8 mouse cellular contexts compared by ENCODE assay signal in the genomic region with DNA sequence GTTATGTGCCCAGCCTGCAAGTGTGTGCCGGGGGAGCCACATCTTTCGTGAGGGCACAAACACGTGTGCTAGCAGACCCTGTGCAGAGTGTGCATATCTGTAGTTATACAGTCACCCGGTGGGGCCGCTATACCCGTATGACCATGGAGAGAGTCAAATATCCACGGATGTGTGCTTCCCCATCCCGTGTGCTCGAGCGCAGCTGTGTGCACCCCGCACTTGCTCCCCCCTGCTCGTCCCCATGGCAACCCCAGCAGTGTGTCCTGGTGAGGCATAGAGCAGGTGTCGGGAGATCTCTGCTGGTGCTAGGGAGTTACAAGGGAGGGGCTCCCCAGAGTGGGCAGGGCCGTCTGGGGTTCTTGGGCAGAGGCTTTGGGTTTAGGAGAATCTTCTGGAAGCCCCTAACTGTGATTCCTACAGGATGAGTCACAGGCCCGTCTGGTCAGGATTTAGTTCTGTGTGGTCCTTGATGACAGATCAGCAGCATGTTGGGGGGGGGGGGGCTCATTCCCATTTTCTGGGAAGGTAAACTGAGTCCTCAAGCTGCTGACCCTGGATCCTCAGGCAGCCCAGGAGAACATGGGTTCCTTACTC. TPM values are rescaled to one million over a fixed set of nuclear protein-coding genes. Genes with fewer than 3 reads are reported as not detected.
A peak's percentile ranks its signal among the peaks of the same experiment; 100 is the strongest.
DNase-seq lines count a peak whose midpoint lies in the region; ATAC-seq and TF ChIP-seq lines count a peak whose summit lies in the region.

No protein-coding gene starts in this region.

- no peak overlapping the region for H3K9ac ChIP-seq in limb, embryonic 14.5 days (ENCODE audit: low read depth, low read length, severe bottlenecking)
- H3K9ac ChIP-seq in stomach, embryonic 16.5 days (ENCODE audit: low read length): no peak overlapping the region

- no peaks in the 10 kb centered on the region for H3K36me3 ChIP-seq in testis, adult 2 months (ENCODE audit: control insufficient read depth, insufficient read depth, low read length)
- H3K36me3 ChIP-seq in limb, embryonic 14.5 days (ENCODE audit: control insufficient read depth, insufficient read depth, low read length): no peaks in the 10 kb centered on the region
- no peaks in the 10 kb centered on the region for H3K36me3 ChIP-seq in stomach, embryonic 16.5 days (ENCODE audit: control insufficient read depth, insufficient read depth, low read length)

- H3K27ac ChIP-seq in testis, adult 2 months (ENCODE audit: control insufficient read depth, insufficient read depth, low read depth, low read length): peak overlapping the region; percentile 5; the same call in 1 of the 2 replicates
- H3K27ac ChIP-seq in limb, embryonic 14.5 days (replicated peaks; ENCODE audit: low read depth, low read length): no peak overlapping the region
- H3K27ac ChIP-seq in stomach, embryonic 16.5 days (ENCODE audit: low read length): no peak overlapping the region

- H3K4me2 ChIP-seq in limb, embryonic 14.5 days (replicated peaks; ENCODE audit: low read depth, low read length, severe bottlenecking): no peak overlapping the region
- H3K4me2 ChIP-seq in stomach, embryonic 16.5 days (ENCODE audit: low read depth, low read length): no peak overlapping the region

- H3K4me1 ChIP-seq in testis, adult 2 months (ENCODE audit: control insufficient read depth, insufficient read depth, low read length): peaks cover 11% of the 10 kb centered on the region
- H3K4me1 ChIP-seq in limb, embryonic 14.5 days (ENCODE audit: control insufficient read depth, insufficient read depth, low read length): peaks cover 21% of the 10 kb centered on the region
- H3K4me1 ChIP-seq in stomach, embryonic 16.5 days (ENCODE audit: control insufficient read depth, insufficient read depth, low read length): peaks cover 14% of the 10 kb centered on the region

- TF ChIP-seq CTCF in testis, adult 2 months (IDR thresholded peaks at IDR 0.05; ENCODE audit: control insufficient read depth, insufficient read depth, insufficient replicate concordance, low read depth, low read length): no peak

- 26% methylated on average over 15 of the region's 15 CpGs for WGBS in limb, embryonic 14.5 days
- 28% methylated on average over 15 of the region's 15 CpGs for WGBS in stomach, embryonic 16.5 days

- H3K9me3 ChIP-seq in limb, embryonic 14.5 days (ENCODE audit: control insufficient read depth, low read length): no peaks in the 10 kb centered on the region
- H3K9me3 ChIP-seq in stomach, embryonic 16.5 days (replicated peaks; ENCODE audit: control insufficient read depth, low read length): no peaks in the 10 kb centered on the region

- intact Hi-C loops in gastrocnemius, postnatal 14 days (cut with DNase I; ENCODE audit: low total_unique reads): no loop called here
- intact Hi-C loops in heart, postnatal 25 days (cut with DNase I): loop anchor here (5.0 kb wide), 1 partner anchor 95 kb away; no protein-coding TSS in a partner anchor

- DNase-seq in adrenal gland, adult (ENCODE audit: inconsistent age in 2 of 2, low spot score in 1 of 2): peak; percentile 15 to 50
- no peak for DNase-seq in adrenal gland, adult 18-20 months (ENCODE audit: low spot score in 2 of 2)
- DNase-seq in testis, postnatal 14 days (ENCODE audit: low spot score): no peak
- DNase-seq in limb, embryonic 14.5 days (ENCODE audit: low spot score): peak; percentile 42
- no peak for DNase-seq in gastrocnemius, postnatal 14 days
- no peak for DNase-seq in heart, postnatal 25 days (ENCODE audit: low spot score)

- TF ChIP-seq POLR2A in testis, adult 2 months (IDR thresholded peaks at IDR 0.05; ENCODE audit: control insufficient read depth, low read depth, low read length): no peak
- TF ChIP-seq POLR2A in limb, embryonic 14.5 days (IDR thresholded peaks at IDR 0.05; ENCODE audit: borderline replicate concordance, extremely low read depth, insufficient read depth, insufficient read length): no peak

- ATAC-seq in limb, embryonic 14.5 days (ENCODE audit: low FRiP score, low read depth): peak; percentile 64
- peak; percentile 52; the same call in 1 of the 2 replicates for ATAC-seq in stomach, embryonic 16.5 days (ENCODE audit: insufficient read depth, low FRiP score)

- no peaks in the 10 kb centered on the region for H3K27me3 ChIP-seq in testis, adult 2 months (ENCODE audit: control insufficient read depth, insufficient read depth, low read length)
- H3K27me3 ChIP-seq in limb, embryonic 14.5 days (ENCODE audit: control insufficient read depth, insufficient read depth, low read length): no peaks in the 10 kb centered on the region
- H3K27me3 ChIP-seq in stomach, embryonic 16.5 days (ENCODE audit: control insufficient read depth, insufficient read depth, low read length): peaks cover 6% of the 10 kb centered on the region; the same call in 1 of the 2 replicates

- peak overlapping the region; percentile 76 for H3K4me3 ChIP-seq in testis, adult 2 months (ENCODE audit: control insufficient read depth, low read depth, low read length)
- H3K4me3 ChIP-seq in limb, embryonic 14.5 days (replicated peaks; ENCODE audit: low read length): no peak overlapping the region
- H3K4me3 ChIP-seq in stomach, embryonic 16.5 days (replicated peaks; ENCODE audit: low read length): no peak overlapping the region

RNA-seq across cellular contexts. Expression of a gene that starts 24.3 kb away (rescaled TPM):
- 10 to 100 TPM in 1 of 2 experiments, under 1 TPM in 1; 0.10 to 19.6 TPM for total RNA-seq in adrenal gland, adult 18-20 months (2021)
- polyA plus RNA-seq in testis, adult 2 months (2012; rRNA removed): 55.6 and 61.9 TPM in 2 replicates
- 3.7 and 4.6 TPM in 2 replicates for polyA plus RNA-seq in limb, embryonic 14.5 days (2012; rRNA removed)
- polyA plus RNA-seq in limb, embryonic 14.5 days (2014; fragmentation: Nextera tagmentation; extraction: Ambion mirVana): 0.92 and 1.4 TPM in 2 replicates
- 0.11 and 0.36 TPM in 2 replicates for polyA plus RNA-seq in stomach, embryonic 16.5 days (2015; fragmentation: Nextera tagmentation; extraction: Ambion mirVana)
- under 1 TPM; 0.09 to 0.25 TPM for total RNA-seq in gastrocnemius, postnatal 14 days (2021)
- total RNA-seq in heart, postnatal 25 days (2021): under 1 TPM; 0.13 to 0.14 TPM

Comparison
In these comparisons a context has a peak if more than half of its experiments do, and no peak if none do; other contexts are left out.
1. DNase-seq: peak in adrenal gland, adult (2 of 2) and limb, embryonic 14.5 days (single experiment); none in adrenal gland, adult 18-20 months (0 of 2), testis, postnatal 14 days (single experiment), gastrocnemius, postnatal 14 days (single experiment) and heart, postnatal 25 days (single experiment).